Mouse (Mus musculus): Measurements from ENCODE around the gene Clec4e. TPM values are rescaled to one million over a fixed set of nuclear protein-coding genes. Genes with fewer than 3 reads are reported as not detected.
A peak's percentile ranks its signal among the peaks of the same experiment; 100 is the strongest.
"Not testable (repeated sequence)": the region's sequence is repeated elsewhere in the genome, so short reads cannot be mapped to it uniquely, and the experiment has no call there.

Gene Clec4e
- 20.8 and 24.5 TPM in 2 replicates for total RNA-seq (2014; fragmentation: Nextera tagmentation)
- total RNA-seq (2017), result 13.6 and 14.9 TPM in 2 replicates
- 0.20 and 0.29 TPM in 2 replicates for polyA plus RNA-seq (2012)

DNA sequence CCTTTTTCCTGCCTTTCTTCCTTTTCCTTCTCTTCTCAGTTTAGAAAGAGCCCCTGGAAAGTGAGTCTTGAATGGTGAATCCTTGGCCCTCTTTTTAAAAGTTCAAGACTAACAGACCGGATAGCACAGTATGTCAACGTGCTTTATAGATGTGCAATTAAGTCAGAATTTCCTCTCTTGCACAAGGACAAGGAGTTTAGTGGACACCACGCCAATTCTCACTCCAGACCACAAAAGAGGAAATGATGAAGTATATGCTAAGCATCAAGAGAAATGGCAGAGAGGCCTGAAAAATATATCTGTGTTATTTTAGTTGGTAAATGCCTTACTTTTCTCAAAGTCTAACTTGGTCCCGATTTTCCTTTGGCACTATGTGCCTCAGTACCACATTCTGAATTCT lies at the start of gene Clec4e:
TSS of gene Clec4e (minus strand) at position 118 of the 400 bp plus-strand sequence.
- Histone ChIP-seq H3K9me3 (replicated peaks) (no peaks in the 10 kb centered on the region), H3K36me3 (replicated peaks) (peaks cover 2% of the 10 kb centered on the region), H3K4me1 (ENCODE audit: insufficient read depth, low read depth, low read length) (peaks cover 59% of the 10 kb centered on the region), H3K27me3 (ENCODE audit: insufficient read depth, low read length) (no peaks in the 10 kb centered on the region), H3K4me3 (ENCODE audit: low read depth, low read length) (peak within 1 kb of the TSS; percentile 29; the same call in 1 of the 2 replicates)
- DNase-seq (ENCODE audit: low spot score), result no peak
- no peak for TF ChIP-seq TAL1 (conservative IDR thresholded peaks at IDR 0.05; ENCODE audit: low read depth, low read length)
- no peak for TF ChIP-seq CTCF (IDR thresholded peaks at IDR 0.05; ENCODE audit: low read depth, low read length)
- no peak for TF ChIP-seq POLR2AphosphoS5 (IDR thresholded peaks at IDR 0.05; ENCODE audit: insufficient replicate concordance, low read depth, low read length)
- no peak for TF ChIP-seq GATA2 (IDR thresholded peaks at IDR 0.05; ENCODE audit: borderline replicate concordance, low read depth, low read length)
- no peak for TF ChIP-seq GATA1 (IDR thresholded peaks at IDR 0.05; ENCODE audit: borderline replicate concordance, low read length)
- no peak for ATAC-seq (ENCODE audit: extremely low read depth, insufficient number of reproducible peaks, low FRiP score, poor library complexity, severe bottlenecking)

DNA sequence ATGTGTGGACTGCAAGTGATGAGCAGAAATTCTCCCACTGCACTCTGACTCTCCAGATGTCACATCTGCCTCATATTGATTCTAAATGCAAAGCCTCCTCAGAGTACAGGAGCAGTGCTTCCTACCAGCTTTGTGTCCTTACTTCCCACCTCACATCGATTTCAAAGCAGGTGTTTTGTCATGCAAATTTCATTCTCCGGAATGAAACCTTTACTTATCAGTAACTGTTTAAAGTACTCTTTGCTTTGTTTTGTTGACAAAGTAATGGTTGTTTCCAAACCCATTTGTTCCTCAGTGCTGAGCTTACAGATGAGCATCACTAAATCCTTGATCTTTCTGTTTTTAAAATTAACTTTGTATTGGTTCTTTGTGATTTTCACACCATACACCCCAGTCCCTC lies 42.8 kb upstream of the Clec4e start:
- TF ChIP-seq CTCF (IDR thresholded peaks at IDR 0.05; ENCODE audit: low read depth, low read length) (no peak), POLR2AphosphoS5 (IDR thresholded peaks at IDR 0.05; ENCODE audit: insufficient replicate concordance, low read depth, low read length) (no peak), TAL1 (conservative IDR thresholded peaks at IDR 0.05; ENCODE audit: low read depth, low read length) (no peak), GATA2 (IDR thresholded peaks at IDR 0.05; ENCODE audit: borderline replicate concordance, low read depth, low read length) (no peak), GATA1 (IDR thresholded peaks at IDR 0.05; ENCODE audit: borderline replicate concordance, low read length) (no peak)

DNA sequence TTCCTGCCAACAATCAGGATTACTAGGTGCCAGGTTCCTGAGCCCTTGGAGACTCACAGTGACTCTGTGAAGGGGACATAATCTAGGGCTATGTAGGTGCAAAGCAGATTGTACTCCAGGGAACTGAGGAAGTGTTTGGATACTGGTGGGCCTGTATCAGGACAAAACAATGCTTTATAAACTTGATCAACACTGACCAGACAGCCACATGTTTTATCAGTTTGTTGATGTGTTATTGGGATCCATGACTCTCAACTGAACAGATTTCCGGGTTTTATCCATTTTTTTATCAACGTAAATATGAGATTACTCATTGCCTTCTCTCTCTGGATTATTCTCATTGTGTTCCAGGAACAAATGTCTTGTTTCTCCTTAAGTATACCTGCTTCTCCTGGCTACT lies 18.4 kb upstream of the Clec4e start, which contains the start of gene Vmn2r19:
TSS of gene Vmn2r19 (plus strand) at position 301 of the 400 bp plus-strand sequence.
- Histone ChIP-seq H3K4me3 (ENCODE audit: low read depth, low read length) (no peak within 1 kb of the TSS), H3K4me1 (ENCODE audit: insufficient read depth, low read depth, low read length) (peaks cover 23% of the 10 kb centered on the region)

More for the DNA sequence above, 42.8 kb upstream of the Clec4e start:
- H3K36me3 ChIP-seq (replicated peaks), result no peaks in the 10 kb centered on the region
- no peaks in the 10 kb centered on the region for H3K27me3 ChIP-seq (ENCODE audit: insufficient read depth, low read length)
- H3K4me3 ChIP-seq (ENCODE audit: low read depth, low read length), result no peak overlapping the region
- H3K4me1 ChIP-seq (ENCODE audit: insufficient read depth, low read depth, low read length), result no peaks in the 10 kb centered on the region; the same call in 1 of the 2 replicates
- no peak for DNase-seq (ENCODE audit: low spot score)
- ATAC-seq (ENCODE audit: extremely low read depth, insufficient number of reproducible peaks, low FRiP score, poor library complexity, severe bottlenecking), result no peak
- no peaks in the 10 kb centered on the region for H3K9me3 ChIP-seq (replicated peaks)

DNA sequence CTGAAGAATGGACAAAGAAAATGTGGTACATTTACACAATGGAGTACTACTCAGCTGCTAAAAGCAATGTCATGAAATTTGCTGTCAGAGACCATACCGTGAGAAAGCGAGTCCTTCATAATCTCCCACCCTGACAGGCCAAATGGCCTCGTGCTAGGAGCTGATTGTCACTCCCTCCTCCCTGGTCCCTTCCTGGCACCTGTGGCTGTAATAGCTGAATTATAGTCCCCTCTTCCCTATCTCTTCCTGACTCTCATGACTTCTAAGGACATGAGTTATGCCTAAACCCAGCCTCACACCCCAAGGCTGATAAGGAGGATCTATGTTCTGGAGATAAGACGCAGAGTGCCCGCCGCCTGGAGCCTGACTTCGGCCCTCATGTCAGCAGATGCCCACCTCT lies 16.6 kb upstream of the Clec4e start:
- not testable (repeated sequence) for H3K4me3 ChIP-seq (ENCODE audit: low read depth, low read length); H3K36me3 ChIP-seq (replicated peaks); DNase-seq (ENCODE audit: low spot score); H3K27me3 ChIP-seq (ENCODE audit: insufficient read depth, low read length); H3K9me3 ChIP-seq (replicated peaks)
- peak; percentile 81 for ATAC-seq (ENCODE audit: extremely low read depth, insufficient number of reproducible peaks, low FRiP score, poor library complexity, severe bottlenecking)
- peaks cover 33% of the 10 kb centered on the region for H3K4me1 ChIP-seq (ENCODE audit: insufficient read depth, low read depth, low read length)

More for the DNA sequence above, 18.4 kb upstream of the Clec4e start, which contains the start of gene Vmn2r19:
- DNase-seq (ENCODE audit: low spot score) (no peak), ATAC-seq (ENCODE audit: extremely low read depth, insufficient number of reproducible peaks, low FRiP score, poor library complexity, severe bottlenecking) (no peak)
- H3K27me3 ChIP-seq (ENCODE audit: insufficient read depth, low read length), result no peaks in the 10 kb centered on the region
- no peaks in the 10 kb centered on the region for H3K9me3 ChIP-seq (replicated peaks)
- H3K36me3 ChIP-seq (replicated peaks), result no peaks in the 10 kb centered on the region
- TF ChIP-seq TAL1 (conservative IDR thresholded peaks at IDR 0.05; ENCODE audit: low read depth, low read length) (no peak), CTCF (IDR thresholded peaks at IDR 0.05; ENCODE audit: low read depth, low read length) (no peak), GATA1 (IDR thresholded peaks at IDR 0.05; ENCODE audit: borderline replicate concordance, low read length) (no peak), POLR2AphosphoS5 (IDR thresholded peaks at IDR 0.05; ENCODE audit: insufficient replicate concordance, low read depth, low read length) (no peak), GATA2 (IDR thresholded peaks at IDR 0.05; ENCODE audit: borderline replicate concordance, low read depth, low read length) (no peak)

DNA sequence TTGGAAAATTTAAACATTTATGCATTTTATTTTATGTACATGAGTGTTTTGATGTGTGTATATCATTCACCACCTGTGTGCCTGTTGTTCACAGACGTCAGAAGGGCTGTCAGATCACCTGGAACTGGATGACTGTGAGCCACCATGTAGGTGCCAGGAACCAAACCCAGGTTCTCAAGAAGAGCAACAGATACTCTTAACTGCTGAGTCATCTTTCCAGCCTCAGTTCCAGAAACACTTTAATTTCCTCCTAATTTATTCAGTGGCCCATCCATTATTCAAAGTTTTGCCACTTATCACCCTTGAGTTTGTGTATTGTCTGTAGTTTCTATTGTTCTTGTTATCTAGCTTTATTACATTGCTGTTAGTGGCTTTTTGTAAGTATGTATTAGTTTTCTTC lies 7.0 kb upstream of the Clec4e start:
- H3K27me3 ChIP-seq (ENCODE audit: insufficient read depth, low read length), result no peaks in the 10 kb centered on the region
- H3K9me3 ChIP-seq (replicated peaks), result no peaks in the 10 kb centered on the region
- H3K4me1 ChIP-seq (ENCODE audit: insufficient read depth, low read depth, low read length), result peaks cover 38% of the 10 kb centered on the region
- ATAC-seq (ENCODE audit: extremely low read depth, insufficient number of reproducible peaks, low FRiP score, poor library complexity, severe bottlenecking) (no peak), DNase-seq (ENCODE audit: low spot score) (no peak)
- no peak for TF ChIP-seq TAL1 (conservative IDR thresholded peaks at IDR 0.05; ENCODE audit: low read depth, low read length)
- TF ChIP-seq GATA2 (IDR thresholded peaks at IDR 0.05; ENCODE audit: borderline replicate concordance, low read depth, low read length), result no peak
- TF ChIP-seq POLR2AphosphoS5 (IDR thresholded peaks at IDR 0.05; ENCODE audit: insufficient replicate concordance, low read depth, low read length), result no peak
- TF ChIP-seq GATA1 (IDR thresholded peaks at IDR 0.05; ENCODE audit: borderline replicate concordance, low read length), result no peak
- TF ChIP-seq CTCF (IDR thresholded peaks at IDR 0.05; ENCODE audit: low read depth, low read length), result no peak
- H3K36me3 ChIP-seq (replicated peaks), result no peaks in the 10 kb centered on the region
- no peak overlapping the region for H3K4me3 ChIP-seq (ENCODE audit: low read depth, low read length)

DNA sequence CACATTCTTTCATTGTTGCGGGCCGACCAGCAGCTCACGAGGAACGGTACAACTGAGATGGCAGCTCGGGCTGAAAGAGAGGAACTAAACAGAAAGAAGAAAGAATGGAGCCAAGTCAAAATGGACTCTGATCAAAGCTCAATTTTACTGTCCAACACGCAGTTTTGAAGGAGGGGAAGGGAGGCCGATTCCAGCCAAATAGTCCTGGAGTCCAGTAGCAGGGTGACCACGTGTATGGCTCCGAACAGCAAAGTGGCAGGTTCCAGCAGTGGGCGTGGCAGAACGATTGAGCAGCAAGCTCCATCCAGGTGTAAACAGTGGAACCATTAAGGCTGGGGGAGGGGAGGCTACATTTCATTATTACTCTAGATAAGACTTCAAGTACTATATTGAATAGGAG lies 3.8 kb upstream of the Clec4e start:
- H3K36me3 ChIP-seq (replicated peaks), result not testable (repeated sequence)
- H3K4me1 ChIP-seq (ENCODE audit: insufficient read depth, low read depth, low read length), result peaks cover 53% of the 10 kb centered on the region

More for the DNA sequence above, 3.8 kb upstream of the Clec4e start:
- H3K4me3 ChIP-seq (ENCODE audit: low read depth, low read length), result peak overlapping the region; percentile 52; the same call in 1 of the 2 replicates
- not testable (repeated sequence) for ATAC-seq (ENCODE audit: extremely low read depth, insufficient number of reproducible peaks, low FRiP score, poor library complexity, severe bottlenecking); H3K9me3 ChIP-seq (replicated peaks); DNase-seq (ENCODE audit: low spot score); H3K27me3 ChIP-seq (ENCODE audit: insufficient read depth, low read length)

All from G1E (cell line).